Mouse (Mus musculus): ENCODE data around the gene Gast. TPM values are rescaled to one million over a fixed set of nuclear protein-coding genes. Genes with fewer than 3 reads are reported as not detected.

Gast gene
- total and polyA plus RNA-seq, 3 experiments, result not detected

DNA sequence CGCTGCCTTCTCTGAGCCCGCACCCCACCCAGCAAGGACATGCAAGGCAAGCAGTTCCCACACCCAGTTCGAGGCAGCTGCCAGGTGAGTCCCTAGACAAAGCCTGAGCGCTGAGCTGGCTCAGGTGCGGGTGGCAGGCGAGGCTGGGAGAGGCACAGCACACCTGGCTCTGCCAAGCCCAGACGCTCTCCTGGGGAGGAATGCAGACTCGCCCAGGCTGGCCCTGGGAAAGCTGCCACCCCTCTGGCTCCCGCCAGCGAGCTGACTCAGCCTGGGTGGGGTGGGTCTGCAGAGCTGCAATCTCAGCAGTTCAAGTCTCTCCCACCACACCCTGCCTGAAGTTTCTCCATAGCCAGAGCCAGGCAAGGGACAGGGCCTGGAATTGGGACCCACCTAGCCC lies 47.2 kb upstream of the Gast start:
- DNase-seq (ENCODE audit: extremely low read depth), result no peak
- Histone ChIP-seq H3K4me1 (ENCODE audit: control insufficient read depth in 1 of 2, insufficient read depth in 2 of 2) (peaks cover 8 to 13% of the 10 kb centered on the region in 2 experiments), H3K27me3 (replicated peaks) (peaks cover 89% of the 10 kb centered on the region), H3K4me2 (ENCODE audit: insufficient read depth, low read depth, poor library complexity, severe bottlenecking) (no peak overlapping the region), H3K9ac (ENCODE audit: insufficient read depth, low read depth) (no peak overlapping the region), H3K9me3 (replicated peaks; ENCODE audit: low read length) (no peaks in the 10 kb centered on the region), H3K36me3 (replicated peaks in 1 of 2; ENCODE audit: control insufficient read depth in 1 of 2, insufficient read depth in 1 of 2, low read length in 1 of 2) (no peaks in the 10 kb centered on the region), H3K79me2 (replicated peaks; ENCODE audit: control insufficient read depth, extremely low read depth, insufficient read depth, poor library complexity, severe bottlenecking) (no peaks in the 10 kb centered on the region), H3K4me3 (replicated peaks in 1 of 3; ENCODE audit: low read depth in 2 of 3, low read length in 2 of 3, poor library complexity in 1 of 3) (no peak overlapping the region), H3K27ac (ENCODE audit: insufficient read depth, low read depth) (no peak overlapping the region)
- TF ChIP-seq RAD21 (IDR thresholded peaks at IDR 0.05; ENCODE audit: low read depth, low read length) (no peak), ZMIZ1 (IDR thresholded peaks at IDR 0.05; ENCODE audit: low read depth, low read length) (no peak), RCOR1 (conservative IDR thresholded peaks at IDR 0.05; ENCODE audit: low read depth, low read length) (no peak), E2F4 (IDR thresholded peaks at IDR 0.05; ENCODE audit: insufficient replicate concordance, low read depth, low read length) (no peak), SMC3 (IDR thresholded peaks at IDR 0.05; ENCODE audit: low read depth, low read length) (no peak), NRF1 (IDR thresholded peaks at IDR 0.05; ENCODE audit: low read depth, low read length) (no peak), TBP (conservative IDR thresholded peaks at IDR 0.05; ENCODE audit: low read depth, low read length) (no peak), JUND (conservative IDR thresholded peaks at IDR 0.05; ENCODE audit: low read depth, low read length) (no peak), USF1 (IDR thresholded peaks at IDR 0.05; ENCODE audit: low read depth, low read length) (no peak), UBTF (IDR thresholded peaks at IDR 0.05; ENCODE audit: low read depth, low read length) (no peak), ZNF384 (IDR thresholded peaks at IDR 0.05; ENCODE audit: low read depth, low read length) (no peak), KAT2A (IDR thresholded peaks at IDR 0.05; ENCODE audit: insufficient replicate concordance, low read length) (no peak), POLR2AphosphoS2 (IDR thresholded peaks at IDR 0.05; ENCODE audit: low read depth, low read length) (no peak), MXI1 (IDR thresholded peaks at IDR 0.05; ENCODE audit: low read depth, low read length) (no peak)
- in situ Hi-C loops (cut with MboI; ENCODE audit: low pct_ligation_motif_present, low pct_unique_long_range_greater_than_20kb, low sequenced_read_pairs), result loop anchor here (5.0 to 25.0 kb wide), 3 partner anchors 85 to 900 kb away; partner anchors contain the start of genes Gm14180 and Krt10
- dilution Hi-C loops (cut with MboI; ENCODE audit: extremely low pct_ligation_motif_present, extremely low pct_unique_long_range_greater_than_20kb, low sequenced_read_pairs), result no loop called here

DNA sequence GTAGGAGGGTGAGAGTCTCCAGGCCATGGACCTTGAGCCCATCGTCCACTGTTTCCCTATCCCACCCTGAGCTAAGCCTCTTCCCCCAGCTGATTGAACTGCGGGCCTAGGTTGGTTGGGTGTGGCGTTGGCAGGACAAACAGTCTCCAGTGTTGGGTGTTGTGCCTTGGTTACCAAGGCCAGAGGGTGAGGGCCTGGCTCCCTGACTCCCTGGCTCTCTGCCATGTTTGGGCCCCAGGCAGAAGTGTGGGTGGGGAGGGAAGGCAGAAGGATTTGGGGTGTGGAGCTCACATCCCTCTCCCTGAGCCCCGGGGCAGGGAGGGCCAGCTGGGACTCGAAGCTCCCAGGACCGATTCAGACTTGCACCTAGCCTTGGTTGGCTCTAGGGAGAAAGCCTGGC lies 45.3 kb upstream of the Gast start:
- no peak overlapping the region for H3K9ac ChIP-seq (ENCODE audit: insufficient read depth, low read depth)
- H3K27ac ChIP-seq (ENCODE audit: insufficient read depth, low read depth), result no peak overlapping the region
- peaks cover 7 to 16% of the 10 kb centered on the region in 2 experiments; a peak in 3 of 4 replicates for H3K4me1 ChIP-seq (ENCODE audit: control insufficient read depth in 1 of 2, insufficient read depth in 2 of 2)
- no peak overlapping the region for H3K4me3 ChIP-seq (replicated peaks in 1 of 3; ENCODE audit: low read depth in 2 of 3, low read length in 2 of 3, poor library complexity in 1 of 3)
- dilution Hi-C loops (cut with MboI; ENCODE audit: extremely low pct_ligation_motif_present, extremely low pct_unique_long_range_greater_than_20kb, low sequenced_read_pairs) (no loop called here), in situ Hi-C loops (cut with MboI; ENCODE audit: low pct_ligation_motif_present, low pct_unique_long_range_greater_than_20kb, low sequenced_read_pairs) (loop anchor here (5.0 to 25.0 kb wide), 3 partner anchors 87 to 902 kb away; partner anchors contain the start of genes Gm14180 and Krt10)
- no peaks in the 10 kb centered on the region for H3K9me3 ChIP-seq (replicated peaks; ENCODE audit: low read length)
- H3K27me3 ChIP-seq (replicated peaks), result peaks cover 97% of the 10 kb centered on the region
- H3K79me2 ChIP-seq (replicated peaks; ENCODE audit: control insufficient read depth, extremely low read depth, insufficient read depth, poor library complexity, severe bottlenecking), result no peaks in the 10 kb centered on the region
- H3K36me3 ChIP-seq (replicated peaks in 1 of 2; ENCODE audit: control insufficient read depth in 1 of 2, insufficient read depth in 1 of 2, low read length in 1 of 2), result no peaks in the 10 kb centered on the region
- H3K4me2 ChIP-seq (ENCODE audit: insufficient read depth, low read depth, poor library complexity, severe bottlenecking), result no peak overlapping the region
- TF ChIP-seq HCFC1 (IDR thresholded peaks at IDR 0.05; ENCODE audit: low read depth, low read length), result no peak
- no peak for TF ChIP-seq USF2 (conservative IDR thresholded peaks at IDR 0.05; ENCODE audit: low read depth, low read length)
- no peak for TF ChIP-seq RCOR1 (conservative IDR thresholded peaks at IDR 0.05; ENCODE audit: low read depth, low read length)
- TF ChIP-seq SIN3A (IDR thresholded peaks at IDR 0.05; ENCODE audit: low read length), result no peak
- TF ChIP-seq EP300 (IDR thresholded peaks at IDR 0.05; ENCODE audit: low read length), result no peak
- no peak for TF ChIP-seq PAX5 (IDR thresholded peaks at IDR 0.05; ENCODE audit: low read length)
- TF ChIP-seq MXI1 (IDR thresholded peaks at IDR 0.05; ENCODE audit: low read depth, low read length), result no peak
- no peak for TF ChIP-seq JUND (conservative IDR thresholded peaks at IDR 0.05; ENCODE audit: low read depth, low read length)
- TF ChIP-seq ZNF384 (IDR thresholded peaks at IDR 0.05; ENCODE audit: low read depth, low read length), result no peak
- TF ChIP-seq JUN (IDR thresholded peaks at IDR 0.05; ENCODE audit: insufficient read depth, low read depth, low read length), result no peak
- TF ChIP-seq MAFK (IDR thresholded peaks at IDR 0.05; ENCODE audit: insufficient replicate concordance, low read length), result no peak
- no peak for TF ChIP-seq SMC3 (IDR thresholded peaks at IDR 0.05; ENCODE audit: low read depth, low read length)
- no peak for TF ChIP-seq USF1 (IDR thresholded peaks at IDR 0.05; ENCODE audit: low read depth, low read length)
- no peak for TF ChIP-seq NRF1 (IDR thresholded peaks at IDR 0.05; ENCODE audit: low read depth, low read length)
- no peak for TF ChIP-seq CHD1 (IDR thresholded peaks at IDR 0.05; ENCODE audit: low read depth, low read length)
- TF ChIP-seq CHD2 (IDR thresholded peaks at IDR 0.05; ENCODE audit: low read length), result no peak
- no peak for TF ChIP-seq CTCF (conservative IDR thresholded peaks at IDR 0.05 in 1 of 2, IDR thresholded peaks at IDR 0.05 in 1 of 2; ENCODE audit: low read depth in 2 of 2, low read length in 2 of 2)
- TF ChIP-seq TCF12 (IDR thresholded peaks at IDR 0.05; ENCODE audit: low read depth, low read length), result no peak
- TF ChIP-seq UBTF (IDR thresholded peaks at IDR 0.05; ENCODE audit: low read depth, low read length), result no peak
- DNase-seq (ENCODE audit: extremely low read depth), result no peak

Measured in CH12.LX (cell line).